Mouse (Mus musculus): ENCODE measurements around the gene Cst12. TPM values are rescaled to one million over a fixed set of nuclear protein-coding genes. Genes with fewer than 3 reads are reported as not detected.

Cst12 gene
- polyA plus RNA-seq (2014; fragmentation: Illumina TruSeq; extraction: RNeasy Lipid Tissue Mini Kit (QIAGEN cat#74804); ENCODE audit: low read depth, low replicate concordance): not detected

DNA sequence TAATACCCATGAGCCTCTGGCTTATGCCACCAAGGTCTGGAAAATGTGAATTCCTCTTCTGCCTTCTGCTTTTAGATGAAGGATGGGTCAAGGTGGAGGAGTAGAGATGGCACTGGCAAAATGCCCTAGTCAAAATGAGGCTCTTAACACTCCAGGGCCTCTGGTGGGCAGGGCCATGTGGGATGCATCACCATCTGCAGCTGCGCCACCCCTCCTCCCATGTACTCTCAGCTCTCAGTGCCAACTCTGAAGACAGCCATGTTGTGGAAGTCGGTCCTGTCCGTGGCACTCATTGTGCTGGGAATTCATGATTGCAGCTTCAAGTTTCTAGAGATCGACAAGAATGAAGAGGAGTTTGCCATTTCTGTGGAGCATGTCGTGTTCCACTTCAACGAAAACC lies at the start of gene Cst12:
Gene Cst12, plus strand, starts transcription at position 220 of the 400 bp plus-strand sequence.

DNA sequence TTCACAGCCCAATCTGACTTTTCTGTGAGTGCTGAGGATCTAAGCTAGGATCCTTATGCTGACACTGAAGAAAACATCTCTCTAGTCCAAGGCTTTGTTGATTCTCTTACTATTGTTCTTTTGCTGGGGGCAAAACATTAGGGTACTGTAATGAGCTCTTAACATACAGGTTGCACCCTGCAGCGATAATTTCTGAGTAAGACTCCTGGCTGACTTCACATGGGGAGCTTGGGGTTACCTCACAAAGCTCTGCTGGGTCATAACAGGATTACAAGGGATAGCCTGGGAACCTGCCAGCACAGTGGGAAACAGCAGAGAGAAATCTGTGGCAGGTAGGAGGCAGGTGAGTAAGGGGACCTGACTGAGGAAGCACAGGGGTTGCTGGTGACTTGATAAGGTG lies 39.1 kb upstream of the Cst12 start, which contains the start of gene Cstl1:
Gene Cstl1, plus strand, starts transcription at position 301 of the 400 bp plus-strand sequence.

DNA sequence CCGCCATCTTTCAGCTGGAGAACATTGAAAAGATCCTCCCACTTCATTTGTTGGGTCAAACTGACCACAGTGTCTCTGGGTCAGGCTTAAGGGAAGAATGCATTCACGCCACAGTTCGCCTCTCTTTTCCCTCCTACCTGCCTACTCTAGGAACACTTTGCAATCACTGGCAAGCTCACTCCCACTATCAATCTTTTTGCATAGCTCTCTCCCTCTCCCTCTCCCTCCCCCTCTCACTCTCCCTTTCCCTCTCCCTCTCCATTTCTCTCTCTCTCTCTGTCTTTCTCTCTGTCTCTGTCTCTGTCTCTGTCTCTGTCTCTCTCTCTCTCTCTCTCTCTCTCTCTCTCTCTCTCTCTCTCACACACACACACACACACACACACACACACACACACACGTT lies 17.8 kb upstream of the Cst12 start, which contains the start of gene Cst11:
Gene Cst11, minus strand, starts transcription at position 101 of the 400 bp plus-strand sequence.

DNA sequence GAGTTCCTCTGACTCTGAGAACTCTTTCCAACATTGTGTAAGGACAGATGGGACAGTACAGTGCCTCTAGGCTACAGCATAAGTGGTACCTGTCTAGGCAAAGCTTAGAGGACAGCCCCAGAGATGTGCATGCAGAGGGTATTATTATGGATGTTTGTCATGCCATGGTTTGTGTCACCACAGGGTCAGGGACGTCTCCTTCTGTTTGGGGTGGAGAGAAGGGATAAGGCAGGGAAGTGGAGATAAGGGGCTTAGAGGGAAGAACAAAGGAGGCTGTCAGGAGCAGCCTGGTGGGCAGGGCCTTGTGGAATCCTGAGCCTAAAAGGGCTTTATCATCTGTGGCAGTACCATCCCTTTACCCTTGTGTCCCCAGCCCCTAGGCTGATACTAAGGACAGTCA lies 7.5 kb upstream of the Cst12 start, which contains the start of gene 8030411F24Rik:
Gene 8030411F24Rik, plus strand, starts transcription at position 301 of the 400 bp plus-strand sequence.

DNA sequence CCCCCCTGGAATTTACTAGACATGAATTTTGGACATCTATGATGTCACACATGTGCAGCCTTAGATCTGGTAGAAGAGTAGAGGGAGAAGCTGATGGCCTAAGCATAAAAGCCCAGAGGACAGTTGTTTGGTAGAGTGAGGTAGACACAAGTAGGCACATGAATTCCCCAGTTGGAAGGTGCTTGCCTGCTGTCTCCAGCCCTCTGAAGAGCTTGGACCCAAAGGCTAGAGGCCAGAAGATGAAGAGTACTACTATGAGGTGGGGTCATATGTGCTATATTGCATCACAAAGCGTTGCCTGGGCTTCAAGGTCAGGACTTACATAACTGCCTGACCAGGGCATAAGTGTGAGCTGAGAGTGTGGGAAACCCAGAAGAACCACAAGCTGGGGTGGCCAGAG lies 9.3 kb downstream of the Cst12 start, which contains the start of gene Cst8:
Gene Cst8, plus strand, starts transcription at position 301 of the 400 bp plus-strand sequence.

DNA sequence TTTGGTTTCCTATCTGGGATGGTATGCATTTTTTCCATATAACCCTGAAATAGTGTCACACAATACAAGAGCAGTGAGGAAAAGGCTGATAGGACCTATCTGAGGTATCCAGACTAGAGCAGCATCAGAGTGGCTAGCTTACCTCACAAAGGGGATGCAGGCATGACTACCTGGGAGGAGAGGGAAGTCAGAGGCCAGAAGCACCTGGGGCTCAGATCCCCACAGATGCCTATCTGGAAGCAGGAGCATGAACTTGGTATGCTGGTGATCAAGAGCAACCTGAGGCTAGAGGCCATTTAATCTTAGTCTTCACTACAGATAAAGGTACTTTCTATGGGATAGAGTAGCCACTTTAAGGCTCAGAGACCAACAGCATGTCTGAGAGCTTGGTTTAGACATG lies 30.7 kb downstream of the Cst12 start, which contains the start of gene Cst13:
Gene Cst13, plus strand, starts transcription at position 173 of the 400 bp plus-strand sequence.

DNA sequence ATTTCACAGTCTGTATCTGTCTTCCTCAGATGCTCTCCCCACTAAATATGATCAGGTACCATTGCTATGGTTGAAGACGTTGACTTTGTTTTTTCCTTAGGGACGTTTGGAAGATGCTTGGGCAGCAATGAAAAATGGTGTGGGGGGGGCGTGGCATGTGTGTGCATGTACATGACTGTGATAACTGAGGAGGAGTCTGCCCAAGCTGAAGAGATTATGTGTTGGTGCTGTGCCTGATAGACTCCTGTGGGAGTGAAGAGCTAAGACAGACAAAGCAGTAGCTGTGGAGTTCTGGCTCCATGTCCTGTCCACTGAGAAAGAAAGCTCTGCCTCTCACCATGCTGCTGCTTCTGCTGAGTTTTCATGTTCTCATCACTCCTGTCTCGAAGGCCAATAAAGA lies 45.8 kb downstream of the Cst12 start, which contains the start of gene Cst9:
Gene Cst9, plus strand, starts transcription at position 236 of the 400 bp plus-strand sequence.

Other genes starting within 250 kb of the Cst12 start
- 6.6 TPM for gene Nxt1, start 116.8 kb upstream of the Cst12 start, polyA plus RNA-seq (2014; fragmentation: Illumina TruSeq; extraction: RNeasy Lipid Tissue Mini Kit (QIAGEN cat#74804); ENCODE audit: low read depth, low replicate concordance)
- gene Gzf1, start 108.3 kb upstream of the Cst12 start, polyA plus RNA-seq (2014; fragmentation: Illumina TruSeq; extraction: RNeasy Lipid Tissue Mini Kit (QIAGEN cat#74804); ENCODE audit: low read depth, low replicate concordance): 46.9 TPM
- 14.1 TPM for gene Napb, start 56.9 kb upstream of the Cst12 start, polyA plus RNA-seq (2014; fragmentation: Illumina TruSeq; extraction: RNeasy Lipid Tissue Mini Kit (QIAGEN cat#74804); ENCODE audit: low read depth, low replicate concordance)
- not detected for gene Cstl1, start 39.0 kb upstream of the Cst12 start, polyA plus RNA-seq (2014; fragmentation: Illumina TruSeq; extraction: RNeasy Lipid Tissue Mini Kit (QIAGEN cat#74804); ENCODE audit: low read depth, low replicate concordance)
- not detected for gene Cst11, start 17.9 kb upstream of the Cst12 start, polyA plus RNA-seq (2014; fragmentation: Illumina TruSeq; extraction: RNeasy Lipid Tissue Mini Kit (QIAGEN cat#74804); ENCODE audit: low read depth, low replicate concordance)
- not detected for gene 8030411F24Rik, start 7.4 kb upstream of the Cst12 start, polyA plus RNA-seq (2014; fragmentation: Illumina TruSeq; extraction: RNeasy Lipid Tissue Mini Kit (QIAGEN cat#74804); ENCODE audit: low read depth, low replicate concordance)
- gene Cst8, start 9.4 kb downstream of the Cst12 start, polyA plus RNA-seq (2014; fragmentation: Illumina TruSeq; extraction: RNeasy Lipid Tissue Mini Kit (QIAGEN cat#74804); ENCODE audit: low read depth, low replicate concordance): 132 TPM
- not detected for gene Cst13, start 30.7 kb downstream of the Cst12 start, polyA plus RNA-seq (2014; fragmentation: Illumina TruSeq; extraction: RNeasy Lipid Tissue Mini Kit (QIAGEN cat#74804); ENCODE audit: low read depth, low replicate concordance)
- not detected for gene Cst9, start 45.8 kb downstream of the Cst12 start, polyA plus RNA-seq (2014; fragmentation: Illumina TruSeq; extraction: RNeasy Lipid Tissue Mini Kit (QIAGEN cat#74804); ENCODE audit: low read depth, low replicate concordance)
- gene 9230104L09Rik, start 75.7 kb downstream of the Cst12 start, polyA plus RNA-seq (2014; fragmentation: Illumina TruSeq; extraction: RNeasy Lipid Tissue Mini Kit (QIAGEN cat#74804); ENCODE audit: low read depth, low replicate concordance): 2.6 TPM
- 48.5 TPM for gene Cst3, start 86.3 kb downstream of the Cst12 start, polyA plus RNA-seq (2014; fragmentation: Illumina TruSeq; extraction: RNeasy Lipid Tissue Mini Kit (QIAGEN cat#74804); ENCODE audit: low read depth, low replicate concordance)
- not detected for gene Gm1330, start 213.9 kb downstream of the Cst12 start, polyA plus RNA-seq (2014; fragmentation: Illumina TruSeq; extraction: RNeasy Lipid Tissue Mini Kit (QIAGEN cat#74804); ENCODE audit: low read depth, low replicate concordance)
- gene Gm10750, start 227.9 kb downstream of the Cst12 start, polyA plus RNA-seq (2014; fragmentation: Illumina TruSeq; extraction: RNeasy Lipid Tissue Mini Kit (QIAGEN cat#74804); ENCODE audit: low read depth, low replicate concordance): not detected